Mouse (Mus musculus): ENCODE data around the gene Lrch1. TPM values are rescaled to one million over a fixed set of nuclear protein-coding genes. Genes with fewer than 3 reads are reported as not detected.

Gene Lrch1
- polyA plus RNA-seq, 1 experiment: 13.6 TPM

GRCm38 (mm10) chr14:74733397-74733796 is 214.3 kb downstream of the Lrch1 start:
- Histone ChIP-seq H3K27ac (ENCODE audit: insufficient read depth, low read length) (no peak overlapping the region), H3K4me1 (ENCODE audit: control insufficient read depth, insufficient read depth, low read length) (no peaks in the 10 kb centered on the region), H3K4me3 (ENCODE audit: insufficient read depth, low read length) (no peak overlapping the region; the same call in 1 of the 2 replicates)
- TF ChIP-seq CTCF (IDR thresholded peaks at IDR 0.05; ENCODE audit: extremely low read depth, insufficient read depth, low read length): no peak
- TF ChIP-seq POLR2A (IDR thresholded peaks at IDR 0.05; ENCODE audit: extremely low read depth, insufficient read depth, low read length): no peak

- Histone ChIP-seq H3K27ac (ENCODE audit: insufficient read depth, low read length) (0 out of 2 replicates have a peak within 1 kb of the TSS, but pooled peaks have one; percentile 2), H3K4me1 (ENCODE audit: control insufficient read depth, insufficient read depth, low read length) (no peaks in the 10 kb centered on the region), H3K4me3 (ENCODE audit: insufficient read depth, low read length) (peak within 1 kb of the TSS; percentile 71)
- TF ChIP-seq POLR2A (IDR thresholded peaks at IDR 0.05; ENCODE audit: extremely low read depth, insufficient read depth, low read length): peak; percentile 70
- no peak for TF ChIP-seq CTCF (IDR thresholded peaks at IDR 0.05; ENCODE audit: extremely low read depth, insufficient read depth, low read length)
These were observed 215.4 kb downstream of the Lrch1 start, which contains the start of gene Esd for GRCm38 (mm10) chr14:74732079-74732783. Gene Esd, plus strand, starts transcription at chr14:74732297.

GRCm38 (mm10) chr14:74731221-74732078 is 216.2 kb downstream of the Lrch1 start:
- Histone ChIP-seq H3K4me3 (ENCODE audit: insufficient read depth, low read length) (peak overlapping the region; percentile 71), H3K4me1 (ENCODE audit: control insufficient read depth, insufficient read depth, low read length) (no peaks in the 10 kb centered on the region), H3K27ac (ENCODE audit: insufficient read depth, low read length) (no peak overlapping the region)
- TF ChIP-seq CTCF (IDR thresholded peaks at IDR 0.05; ENCODE audit: extremely low read depth, insufficient read depth, low read length): no peak
- TF ChIP-seq POLR2A (IDR thresholded peaks at IDR 0.05; ENCODE audit: extremely low read depth, insufficient read depth, low read length): no peak

- no peak overlapping the region for H3K4me3 ChIP-seq (ENCODE audit: insufficient read depth, low read length)
- TF ChIP-seq POLR2A (IDR thresholded peaks at IDR 0.05; ENCODE audit: extremely low read depth, insufficient read depth, low read length) (no peak), CTCF (IDR thresholded peaks at IDR 0.05; ENCODE audit: extremely low read depth, insufficient read depth, low read length) (peak; percentile 38)
These were observed 224.1 kb downstream of the Lrch1 start for GRCm38 (mm10) chr14:74723541-74723940.

GRCm38 (mm10) chr14:74709054-74709453 is 238.6 kb downstream of the Lrch1 start:
- Histone ChIP-seq H3K4me3 (ENCODE audit: insufficient read depth, low read length) (no peak overlapping the region), H3K27ac (ENCODE audit: insufficient read depth, low read length) (no peak overlapping the region), H3K4me1 (ENCODE audit: control insufficient read depth, insufficient read depth, low read length) (no peaks in the 10 kb centered on the region)
- peak; percentile 45; the same call in 1 of the 2 replicates for TF ChIP-seq CTCF (IDR thresholded peaks at IDR 0.05; ENCODE audit: extremely low read depth, insufficient read depth, low read length)
- no peak for TF ChIP-seq POLR2A (IDR thresholded peaks at IDR 0.05; ENCODE audit: extremely low read depth, insufficient read depth, low read length)

More at GRCm38 (mm10) chr14:74723541-74723940, 224.1 kb downstream of the Lrch1 start:
- Histone ChIP-seq H3K27ac (ENCODE audit: insufficient read depth, low read length) (no peak overlapping the region), H3K4me1 (ENCODE audit: control insufficient read depth, insufficient read depth, low read length) (no peaks in the 10 kb centered on the region)

Other genes with a start within 250 kb of the Lrch1 start
- gene Esd, start 215.6 kb downstream of the Lrch1 start, polyA plus RNA-seq (2012; rRNA removed): 82.0 and 88.3 TPM in 2 replicates
- 1.6 and 1.9 TPM in 2 replicates for gene Rubcnl, start 68.2 kb upstream of the Lrch1 start, polyA plus RNA-seq (2012; rRNA removed)
- 0.04 TPM in 2 replicates for gene Lrrc63, start 183.0 kb upstream of the Lrch1 start, polyA plus RNA-seq (2012; rRNA removed)
- gene Lcp1, start 183.2 kb upstream of the Lrch1 start, polyA plus RNA-seq (2012; rRNA removed): 4.9 and 5.5 TPM in 2 replicates